Mouse (Mus musculus): ENCODE results near the gene Klc3. TPM values are rescaled to one million over a fixed set of nuclear protein-coding genes. Genes with fewer than 3 reads are reported as not detected.

Klc3 gene
- polyA plus RNA-seq (2014; fragmentation: Illumina TruSeq; extraction: RNeasy Lipid Tissue Mini Kit (QIAGEN cat#74804); ENCODE audit: low read depth, low replicate concordance) = 0.55 TPM

GRCm38 (mm10) chr7:19403731-19404296 is at the start of gene Klc3:
Klc3 (minus strand) TSS chr7:19404104.

GRCm38 (mm10) chr7:19404476-19404875 is 572 bp upstream of the Klc3 start, which contains the start of gene Ckm:
Ckm (plus strand) TSS chr7:19404776.

GRCm38 (mm10) chr7:19381377-19382165 is 22.3 kb downstream of the Klc3 start, which contains the start of gene Ercc2:
Ercc2 (plus strand) TSS chr7:19382010.

GRCm38 (mm10) chr7:19359299-19359891 is 44.5 kb downstream of the Klc3 start, which contains the start of the genes Cd3eap and Ppp1r13l:
Cd3eap (minus strand) TSS chr7:19359483.
Ppp1r13l (plus strand) TSS chr7:19359749.

Other genes starting within 250 kb of the Klc3 start
- 0.89 TPM for gene Gipr, start 238.0 kb downstream of the Klc3 start, polyA plus RNA-seq (2014; fragmentation: Illumina TruSeq; extraction: RNeasy Lipid Tissue Mini Kit (QIAGEN cat#74804); ENCODE audit: low read depth, low replicate concordance)
- gene Eml2, start 227.7 kb downstream of the Klc3 start, polyA plus RNA-seq (2014; fragmentation: Illumina TruSeq; extraction: RNeasy Lipid Tissue Mini Kit (QIAGEN cat#74804); ENCODE audit: low read depth, low replicate concordance) = 36.9 TPM
- gene Gpr4, start 191.6 kb downstream of the Klc3 start, polyA plus RNA-seq (2014; fragmentation: Illumina TruSeq; extraction: RNeasy Lipid Tissue Mini Kit (QIAGEN cat#74804); ENCODE audit: low read depth, low replicate concordance) = 8.0 TPM
- 69.0 TPM for gene Opa3, start 175.8 kb downstream of the Klc3 start, polyA plus RNA-seq (2014; fragmentation: Illumina TruSeq; extraction: RNeasy Lipid Tissue Mini Kit (QIAGEN cat#74804); ENCODE audit: low read depth, low replicate concordance)
- gene Vasp, start 132.3 kb downstream of the Klc3 start, polyA plus RNA-seq (2014; fragmentation: Illumina TruSeq; extraction: RNeasy Lipid Tissue Mini Kit (QIAGEN cat#74804); ENCODE audit: low read depth, low replicate concordance) = 36.4 TPM
- not detected for gene Ppm1n, start 124.0 kb downstream of the Klc3 start, polyA plus RNA-seq (2014; fragmentation: Illumina TruSeq; extraction: RNeasy Lipid Tissue Mini Kit (QIAGEN cat#74804); ENCODE audit: low read depth, low replicate concordance)
- 176 TPM for gene Rtn2, start 121.5 kb downstream of the Klc3 start, polyA plus RNA-seq (2014; fragmentation: Illumina TruSeq; extraction: RNeasy Lipid Tissue Mini Kit (QIAGEN cat#74804); ENCODE audit: low read depth, low replicate concordance)
- 3.6 TPM for gene Fosb, start 94.1 kb downstream of the Klc3 start, polyA plus RNA-seq (2014; fragmentation: Illumina TruSeq; extraction: RNeasy Lipid Tissue Mini Kit (QIAGEN cat#74804); ENCODE audit: low read depth, low replicate concordance)
- gene Ercc1, start 59.3 kb downstream of the Klc3 start, polyA plus RNA-seq (2014; fragmentation: Illumina TruSeq; extraction: RNeasy Lipid Tissue Mini Kit (QIAGEN cat#74804); ENCODE audit: low read depth, low replicate concordance) = 48.8 TPM
- gene Cd3eap, start 44.6 kb downstream of the Klc3 start, polyA plus RNA-seq (2014; fragmentation: Illumina TruSeq; extraction: RNeasy Lipid Tissue Mini Kit (QIAGEN cat#74804); ENCODE audit: low read depth, low replicate concordance) = 13.4 TPM
- 26.1 TPM for gene Ppp1r13l, start 44.4 kb downstream of the Klc3 start, polyA plus RNA-seq (2014; fragmentation: Illumina TruSeq; extraction: RNeasy Lipid Tissue Mini Kit (QIAGEN cat#74804); ENCODE audit: low read depth, low replicate concordance)
- gene Ercc2, start 22.1 kb downstream of the Klc3 start, polyA plus RNA-seq (2014; fragmentation: Illumina TruSeq; extraction: RNeasy Lipid Tissue Mini Kit (QIAGEN cat#74804); ENCODE audit: low read depth, low replicate concordance) = 16.8 TPM
- gene Ckm, start 672 bp upstream of the Klc3 start, polyA plus RNA-seq (2014; fragmentation: Illumina TruSeq; extraction: RNeasy Lipid Tissue Mini Kit (QIAGEN cat#74804); ENCODE audit: low read depth, low replicate concordance) = 2,990 TPM
- gene Mark4, start 54.7 kb upstream of the Klc3 start, polyA plus RNA-seq (2014; fragmentation: Illumina TruSeq; extraction: RNeasy Lipid Tissue Mini Kit (QIAGEN cat#74804); ENCODE audit: low read depth, low replicate concordance) = 16.4 TPM
- gene Exoc3l2, start 59.2 kb upstream of the Klc3 start, polyA plus RNA-seq (2014; fragmentation: Illumina TruSeq; extraction: RNeasy Lipid Tissue Mini Kit (QIAGEN cat#74804); ENCODE audit: low read depth, low replicate concordance) = 1.4 TPM
- 2.7 TPM for gene Bloc1s3, start 104.3 kb upstream of the Klc3 start, polyA plus RNA-seq (2014; fragmentation: Illumina TruSeq; extraction: RNeasy Lipid Tissue Mini Kit (QIAGEN cat#74804); ENCODE audit: low read depth, low replicate concordance)
- 23.6 TPM for gene Trappc6a, start 104.3 kb upstream of the Klc3 start, polyA plus RNA-seq (2014; fragmentation: Illumina TruSeq; extraction: RNeasy Lipid Tissue Mini Kit (QIAGEN cat#74804); ENCODE audit: low read depth, low replicate concordance)
- not detected for gene Nkpd1, start 113.7 kb upstream of the Klc3 start, polyA plus RNA-seq (2014; fragmentation: Illumina TruSeq; extraction: RNeasy Lipid Tissue Mini Kit (QIAGEN cat#74804); ENCODE audit: low read depth, low replicate concordance)
- 69.0 TPM for gene Ppp1r37, start 159.0 kb upstream of the Klc3 start, polyA plus RNA-seq (2014; fragmentation: Illumina TruSeq; extraction: RNeasy Lipid Tissue Mini Kit (QIAGEN cat#74804); ENCODE audit: low read depth, low replicate concordance)
- gene Zfp296, start 173.2 kb upstream of the Klc3 start, polyA plus RNA-seq (2014; fragmentation: Illumina TruSeq; extraction: RNeasy Lipid Tissue Mini Kit (QIAGEN cat#74804); ENCODE audit: low read depth, low replicate concordance) = 1.1 TPM
- 53.3 TPM for gene Gemin7, start 173.5 kb upstream of the Klc3 start, polyA plus RNA-seq (2014; fragmentation: Illumina TruSeq; extraction: RNeasy Lipid Tissue Mini Kit (QIAGEN cat#74804); ENCODE audit: low read depth, low replicate concordance)
- 35.4 TPM for gene Clasrp, start 200.4 kb upstream of the Klc3 start, polyA plus RNA-seq (2014; fragmentation: Illumina TruSeq; extraction: RNeasy Lipid Tissue Mini Kit (QIAGEN cat#74804); ENCODE audit: low read depth, low replicate concordance)
- gene Relb, start 225.3 kb upstream of the Klc3 start, polyA plus RNA-seq (2014; fragmentation: Illumina TruSeq; extraction: RNeasy Lipid Tissue Mini Kit (QIAGEN cat#74804); ENCODE audit: low read depth, low replicate concordance) = 8.3 TPM

All from heart, adult 10 weeks (tissue).